Mouse (Mus musculus) heart, embryonic 14.5 days (tissue): ENCODE results near the gene Gm20696. TPM values are rescaled to one million over a fixed set of nuclear protein-coding genes. Genes with fewer than 3 reads are reported as not detected.

ENCODE experiments used
- ATAC-seq: fragments of 200-750 bp; cut with Nextera tagmentation; 2 replicates; pipeline ENCODE4 v1.8.0; 2017; ENCODE audit warnings: low read depth, moderate TSS enrichment; ENCODE audit not compliant: insufficient number of reproducible peaks, insufficient read depth, low FRiP score
- H3K27ac ChIP-seq, 2 experiments: fragments of 200-500 bp in 1 of 2; fragments of 300-500 bp in 1 of 2; sonication (generic) in 1 of 2; replicated peaks in 1 of 2; 2 replicates each; pipeline ENCODE4 v1.5.1; 2012 to 2014; ENCODE audit warnings: low read depth in 2 of 2, low read length in 2 of 2, control low read depth in 1 of 2, mild to moderate bottlenecking in 1 of 2, mixed read lengths in 1 of 2; ENCODE audit not compliant: control insufficient read depth in 1 of 2, insufficient read depth in 1 of 2
- H3K27me3 ChIP-seq: fragments of 300-500 bp; sonication (generic); 2 replicates; pipeline ENCODE4 v1.6.1; 2014; ENCODE audit warnings: mild to moderate bottlenecking, low read length, control low read depth; ENCODE audit not compliant: control insufficient read depth, insufficient read depth
- H3K36me3 ChIP-seq: fragments of 300-500 bp; sonication (generic); 2 replicates; pipeline ENCODE4 v1.6.1; 2014; ENCODE audit warnings: mild to moderate bottlenecking, control low read depth, low read length, mixed read lengths; ENCODE audit not compliant: control insufficient read depth, insufficient read depth
- H3K4me1 ChIP-seq, 2 experiments: fragments of 200-500 bp in 1 of 2; fragments of 300-500 bp in 1 of 2; sonication (generic) in 1 of 2; 2 replicates each; pipeline ENCODE4 v1.6.1; 2012 to 2014; ENCODE audit warnings: low read length in 2 of 2, control low read depth in 1 of 2, mixed read lengths in 1 of 2; ENCODE audit not compliant: control insufficient read depth in 2 of 2, insufficient read depth in 2 of 2
- H3K4me2 ChIP-seq: fragments of 300-500 bp; sonication (generic); 2 replicates; pipeline ENCODE4 v1.6.1; 2014; ENCODE audit warnings: mild to moderate bottlenecking, low read length
- H3K4me3 ChIP-seq, 2 experiments: fragments of 200-500 bp in 1 of 2; fragments of 300-500 bp in 1 of 2; sonication (generic) in 1 of 2; 2 replicates each; pipeline ENCODE4 v1.5.1; 2012 to 2014; ENCODE audit warnings: low read length in 2 of 2, mild to moderate bottlenecking in 2 of 2, control low read depth in 1 of 2, low read depth in 1 of 2, moderate library complexity in 1 of 2; ENCODE audit not compliant: control insufficient read depth in 1 of 2, insufficient read depth in 1 of 2
- H3K9ac ChIP-seq: fragments of 300-500 bp; sonication (generic); 2 replicates; pipeline ENCODE4 v1.6.1; 2014; ENCODE audit warnings: mild to moderate bottlenecking, low read length
- H3K9me3 ChIP-seq: fragments of 300-500 bp; sonication (generic); 2 replicates; pipeline ENCODE4 v1.6.1; 2016; ENCODE audit warnings: low read length, control low read depth; ENCODE audit not compliant: control insufficient read depth
- WGBS: fragments of 180-500 bp; shearing (Covaris S2); extraction: QIAGEN DNeasy Blood & Tissue Kit; methylation state at CpG from one replicate; pipeline ENCODE4 v1.1.7; 2014; 5-methylcytosine and 5-hydroxymethylcytosine counted together
- polyA plus RNA-seq: library from polyadenylated mRNA; unstranded; fragments of >200 nt; fragmentation: Nextera tagmentation; extraction: Ambion mirVana; gene quantifications from 2 replicates; pipeline ENCODE4 v1.2.1, GENCODE M21; 2014

Gene Gm20696
- polyA plus RNA-seq, 1 experiment from 2014 or later: 3.9 TPM

GRCm38 (mm10) chr6:99692206-99692915, 25.8 kb upstream of the Gm20696 start, which contains the start of gene Gpr27:
Gene Gpr27, plus strand, starts transcription at chr6:99692679.
- H3K4me2 ChIP-seq: peak within 1 kb of the TSS; percentile 93
- H3K9ac ChIP-seq: peak within 1 kb of the TSS; percentile 74
- H3K27ac ChIP-seq: no peak within 1 kb of the TSS
- H3K4me1 ChIP-seq: peaks cover 5% of the 10 kb centered on the region in 2 experiments; a peak in 2 of 4 replicates
- H3K27me3 ChIP-seq: peaks cover 78% of the 10 kb centered on the region
- ATAC-seq: peak; percentile 37; the same call in 1 of the 2 replicates
- no peaks in the 10 kb centered on the region for H3K36me3 ChIP-seq
- peak within 1 kb of the TSS; percentile 79 to 81 for H3K4me3 ChIP-seq
- WGBS: 1% methylated on average over 26 of the region's 112 CpGs
- H3K9me3 ChIP-seq: 0 out of 2 replicates have a peak, but pooled peaks cover 2% of the 10 kb centered on the region

GRCm38 (mm10) chr6:99691666-99692205, 25.1 kb upstream of the Gm20696 start:
- Histone ChIP-seq H3K4me1 (peaks cover 5% of the 10 kb centered on the region in 2 experiments; a peak in 2 of 4 replicates), H3K36me3 (no peaks in the 10 kb centered on the region), H3K4me3 (peak overlapping the region; percentile 79 to 81), H3K9ac (peak overlapping the region; percentile 74), H3K9me3 (0 out of 2 replicates have a peak, but pooled peaks cover 2% of the 10 kb centered on the region), H3K27me3 (peaks cover 72% of the 10 kb centered on the region), H3K27ac (no peak overlapping the region), H3K4me2 (peak overlapping the region; percentile 93)
- ATAC-seq: no peak
- WGBS: 8% methylated on average over 25 of the region's 25 CpGs

- ATAC-seq: no peak
- H3K36me3 ChIP-seq: no peaks in the 10 kb centered on the region
- H3K9me3 ChIP-seq: no peaks in the 10 kb centered on the region
- WGBS: 56% methylated on average over 6 of the region's 6 CpGs
- peaks cover 1 to 3% of the 10 kb centered on the region in 2 experiments; a peak in 2 of 4 replicates for H3K4me1 ChIP-seq
- no peak overlapping the region for H3K27ac ChIP-seq
- peaks cover 44% of the 10 kb centered on the region for H3K27me3 ChIP-seq
- no peak overlapping the region for H3K4me2 ChIP-seq
- H3K9ac ChIP-seq: no peak overlapping the region
- H3K4me3 ChIP-seq: no peak overlapping the region
Observed at GRCm38 (mm10) chr6:99688513-99688912, 21.9 kb upstream of the Gm20696 start.

- H3K36me3 ChIP-seq: no peaks in the 10 kb centered on the region
- no peak for ATAC-seq
Observed at GRCm38 (mm10) chr6:99684899-99685298, 18.3 kb upstream of the Gm20696 start.

GRCm38 (mm10) chr6:99683974-99684373, 17.4 kb upstream of the Gm20696 start:
- WGBS: 74% methylated on average over 5 of the region's 5 CpGs
- no peaks in the 10 kb centered on the region for H3K9me3 ChIP-seq
- no peaks in the 10 kb centered on the region for H3K4me1 ChIP-seq
- ATAC-seq: no peak
- no peaks in the 10 kb centered on the region; the same call in 1 of the 2 replicates for H3K27me3 ChIP-seq
- H3K9ac ChIP-seq: no peak overlapping the region
- no peak overlapping the region for H3K4me2 ChIP-seq
- no peak overlapping the region for H3K27ac ChIP-seq
- no peaks in the 10 kb centered on the region for H3K36me3 ChIP-seq
- no peak overlapping the region for H3K4me3 ChIP-seq

More at GRCm38 (mm10) chr6:99684899-99685298, 18.3 kb upstream of the Gm20696 start:
- H3K27me3 ChIP-seq: peaks cover 9% of the 10 kb centered on the region
- no peak overlapping the region for H3K4me2 ChIP-seq
- H3K4me3 ChIP-seq: no peak overlapping the region
- no peak overlapping the region for H3K27ac ChIP-seq
- H3K9ac ChIP-seq: no peak overlapping the region
- no peaks in the 10 kb centered on the region for H3K4me1 ChIP-seq
- no peaks in the 10 kb centered on the region for H3K9me3 ChIP-seq
- 47% methylated on average over 5 of the region's 5 CpGs for WGBS

- H3K27ac ChIP-seq: no peak overlapping the region
- no peak for ATAC-seq
- no peaks in the 10 kb centered on the region for H3K36me3 ChIP-seq
- no peak overlapping the region for H3K4me2 ChIP-seq
- H3K27me3 ChIP-seq: no peaks in the 10 kb centered on the region
- no peaks in the 10 kb centered on the region for H3K4me1 ChIP-seq
- no peak overlapping the region for H3K9ac ChIP-seq
- 74% methylated on average over 11 of the region's 11 CpGs for WGBS
- H3K9me3 ChIP-seq: no peaks in the 10 kb centered on the region
- H3K4me3 ChIP-seq: no peak overlapping the region
Observed at GRCm38 (mm10) chr6:99678108-99678507, 11.5 kb upstream of the Gm20696 start.

GRCm38 (mm10) chr6:99677325-99677724, 10.7 kb upstream of the Gm20696 start:
- Histone ChIP-seq H3K9me3 (no peaks in the 10 kb centered on the region), H3K4me3 (no peak overlapping the region), H3K27me3 (no peaks in the 10 kb centered on the region), H3K4me1 (no peaks in the 10 kb centered on the region), H3K27ac (no peak overlapping the region), H3K4me2 (no peak overlapping the region), H3K9ac (no peak overlapping the region), H3K36me3 (no peaks in the 10 kb centered on the region)
- ATAC-seq: no peak
- 87% methylated on average over 8 of the region's 8 CpGs for WGBS
